Mouse (Mus musculus): ENCODE results near the gene Samd3. TPM values are rescaled to one million over a fixed set of nuclear protein-coding genes. Genes with fewer than 3 reads are reported as not detected.

Gene Samd3
- polyA plus RNA-seq, 1 experiment from 2014 or later: 0.14 TPM

- Histone ChIP-seq H3K9ac (replicated peaks) (no peak overlapping the region), H3K4me1 (ENCODE audit: insufficient read depth) (no peaks in the 10 kb centered on the region), H3K4me2 (ENCODE audit: low read depth, low read length) (no peak overlapping the region), H3K9me3 (ENCODE audit: low read length) (no peaks in the 10 kb centered on the region), H3K4me3 (ENCODE audit: low read depth, low read length) (no peak overlapping the region), H3K27me3 (ENCODE audit: insufficient read depth, low read length) (no peaks in the 10 kb centered on the region), H3K27ac (ENCODE audit: low read depth) (no peak overlapping the region), H3K36me3 (replicated peaks; ENCODE audit: insufficient read depth, low read length) (no peaks in the 10 kb centered on the region)
- 80% methylated on average over 5 of the region's 5 CpGs for WGBS (ENCODE audit: insufficient replicate concordance)
- ATAC-seq (no peak), DNase-seq (no peak)
- TF ChIP-seq CTCF (IDR thresholded peaks at IDR 0.05; ENCODE audit: low read depth): no peak
- no peak for TF ChIP-seq EP300 (IDR thresholded peaks at IDR 0.05; ENCODE audit: low read depth)
Measured at GRCm38 (mm10) chr10:26226241-26226640, 3.3 kb upstream of the Samd3 start.

- Histone ChIP-seq H3K4me1 (ENCODE audit: insufficient read depth) (no peaks in the 10 kb centered on the region), H3K27me3 (ENCODE audit: insufficient read depth, low read length) (no peaks in the 10 kb centered on the region), H3K36me3 (replicated peaks; ENCODE audit: insufficient read depth, low read length) (no peaks in the 10 kb centered on the region), H3K9me3 (ENCODE audit: low read length) (no peaks in the 10 kb centered on the region), H3K27ac (ENCODE audit: low read depth) (no peak overlapping the region), H3K4me3 (ENCODE audit: low read depth, low read length) (no peak overlapping the region), H3K9ac (replicated peaks) (no peak overlapping the region), H3K4me2 (ENCODE audit: low read depth, low read length) (no peak overlapping the region)
- DNase-seq (no peak), ATAC-seq (no peak)
- TF ChIP-seq CTCF (IDR thresholded peaks at IDR 0.05; ENCODE audit: low read depth): no peak
- TF ChIP-seq EP300 (IDR thresholded peaks at IDR 0.05; ENCODE audit: low read depth): no peak
- 60% methylated on average over 2 of the region's 2 CpGs for WGBS (ENCODE audit: insufficient replicate concordance)
Measured at GRCm38 (mm10) chr10:26226734-26227133, 2.8 kb upstream of the Samd3 start.

- H3K4me1 ChIP-seq (ENCODE audit: insufficient read depth): no peaks in the 10 kb centered on the region
- no peak overlapping the region for H3K4me3 ChIP-seq (ENCODE audit: low read depth, low read length)
- H3K27ac ChIP-seq (ENCODE audit: low read depth): no peak overlapping the region
- no peak overlapping the region for H3K9ac ChIP-seq (replicated peaks)
- ATAC-seq (no peak), DNase-seq (no peak)
- TF ChIP-seq CTCF (IDR thresholded peaks at IDR 0.05; ENCODE audit: low read depth) (no peak), EP300 (IDR thresholded peaks at IDR 0.05; ENCODE audit: low read depth) (no peak)
- no peaks in the 10 kb centered on the region for H3K9me3 ChIP-seq (ENCODE audit: low read length)
- no peak overlapping the region for H3K4me2 ChIP-seq (ENCODE audit: low read depth, low read length)
- H3K36me3 ChIP-seq (replicated peaks; ENCODE audit: insufficient read depth, low read length): no peaks in the 10 kb centered on the region
- no peaks in the 10 kb centered on the region for H3K27me3 ChIP-seq (ENCODE audit: insufficient read depth, low read length)
Measured at GRCm38 (mm10) chr10:26228187-26228586, 1.3 kb upstream of the Samd3 start.

- no peak overlapping the region for H3K4me3 ChIP-seq (ENCODE audit: low read depth, low read length)
- no peaks in the 10 kb centered on the region for H3K27me3 ChIP-seq (ENCODE audit: insufficient read depth, low read length)
- no peak overlapping the region for H3K27ac ChIP-seq (ENCODE audit: low read depth)
- TF ChIP-seq CTCF (IDR thresholded peaks at IDR 0.05; ENCODE audit: low read depth) (no peak), EP300 (IDR thresholded peaks at IDR 0.05; ENCODE audit: low read depth) (no peak)
- 73% methylated on average over 3 of the region's 3 CpGs for WGBS (ENCODE audit: insufficient replicate concordance)
- ATAC-seq: no peak
- H3K9ac ChIP-seq (replicated peaks): no peak overlapping the region
- no peaks in the 10 kb centered on the region for H3K4me1 ChIP-seq (ENCODE audit: insufficient read depth)
- no peak overlapping the region for H3K4me2 ChIP-seq (ENCODE audit: low read depth, low read length)
- no peak for DNase-seq
- H3K9me3 ChIP-seq (ENCODE audit: low read length): no peaks in the 10 kb centered on the region
- H3K36me3 ChIP-seq (replicated peaks; ENCODE audit: insufficient read depth, low read length): no peaks in the 10 kb centered on the region
Measured at GRCm38 (mm10) chr10:26232071-26232653, 2.7 kb downstream of the Samd3 start.

- ATAC-seq (no peak), DNase-seq (no peak)
- Histone ChIP-seq H3K4me3 (ENCODE audit: low read depth, low read length) (no peak overlapping the region), H3K9ac (replicated peaks) (no peak overlapping the region), H3K4me2 (ENCODE audit: low read depth, low read length) (no peak overlapping the region), H3K27me3 (ENCODE audit: insufficient read depth, low read length) (no peaks in the 10 kb centered on the region), H3K36me3 (replicated peaks; ENCODE audit: insufficient read depth, low read length) (no peaks in the 10 kb centered on the region), H3K27ac (ENCODE audit: low read depth) (no peak overlapping the region), H3K4me1 (ENCODE audit: insufficient read depth) (no peaks in the 10 kb centered on the region), H3K9me3 (ENCODE audit: low read length) (no peaks in the 10 kb centered on the region)
- WGBS (ENCODE audit: insufficient replicate concordance): 55% methylated on average over 4 of the region's 4 CpGs
- TF ChIP-seq EP300 (IDR thresholded peaks at IDR 0.05; ENCODE audit: low read depth) (no peak), CTCF (IDR thresholded peaks at IDR 0.05; ENCODE audit: low read depth) (no peak)
Measured at GRCm38 (mm10) chr10:26238559-26238958, 9.1 kb downstream of the Samd3 start.

GRCm38 (mm10) chr10:26239090-26239489 is 9.6 kb downstream of the Samd3 start:
- WGBS (ENCODE audit: insufficient replicate concordance): 55% methylated on average over 1 of the region's 1 CpGs
- no peak for ATAC-seq
- Histone ChIP-seq H3K36me3 (replicated peaks; ENCODE audit: insufficient read depth, low read length) (no peaks in the 10 kb centered on the region), H3K4me2 (ENCODE audit: low read depth, low read length) (no peak overlapping the region), H3K4me3 (ENCODE audit: low read depth, low read length) (no peak overlapping the region), H3K9me3 (ENCODE audit: low read length) (no peaks in the 10 kb centered on the region), H3K27ac (ENCODE audit: low read depth) (no peak overlapping the region), H3K27me3 (ENCODE audit: insufficient read depth, low read length) (no peaks in the 10 kb centered on the region), H3K4me1 (ENCODE audit: insufficient read depth) (no peaks in the 10 kb centered on the region), H3K9ac (replicated peaks) (no peak overlapping the region)
- DNase-seq: no peak
- TF ChIP-seq CTCF (IDR thresholded peaks at IDR 0.05; ENCODE audit: low read depth) (no peak), EP300 (IDR thresholded peaks at IDR 0.05; ENCODE audit: low read depth) (no peak)

- H3K27ac ChIP-seq (ENCODE audit: low read depth): no peak overlapping the region
- WGBS (ENCODE audit: insufficient replicate concordance): 84% methylated on average over 3 of the region's 3 CpGs
- ATAC-seq: no peak
Measured at GRCm38 (mm10) chr10:26243203-26243602, 13.7 kb downstream of the Samd3 start.

More at GRCm38 (mm10) chr10:26243203-26243602, 13.7 kb downstream of the Samd3 start:
- no peaks in the 10 kb centered on the region for H3K36me3 ChIP-seq (replicated peaks; ENCODE audit: insufficient read depth, low read length)
- no peak overlapping the region for H3K4me3 ChIP-seq (ENCODE audit: low read depth, low read length)
- TF ChIP-seq CTCF (IDR thresholded peaks at IDR 0.05; ENCODE audit: low read depth) (no peak), EP300 (IDR thresholded peaks at IDR 0.05; ENCODE audit: low read depth) (no peak)
- no peak overlapping the region for H3K9ac ChIP-seq (replicated peaks)
- no peaks in the 10 kb centered on the region for H3K27me3 ChIP-seq (ENCODE audit: insufficient read depth, low read length)
- no peak overlapping the region for H3K4me2 ChIP-seq (ENCODE audit: low read depth, low read length)
- H3K9me3 ChIP-seq (ENCODE audit: low read length): no peaks in the 10 kb centered on the region
- H3K4me1 ChIP-seq (ENCODE audit: insufficient read depth): no peaks in the 10 kb centered on the region
- DNase-seq: no peak
